Mouse (Mus musculus) lung, postnatal 0 days (tissue): ENCODE results near the gene Exoc3l2. TPM values are rescaled to one million over a fixed set of nuclear protein-coding genes. Genes with fewer than 3 reads are reported as not detected.

Experiments used
- ATAC-seq: fragments of 200-750 bp; cut with Nextera tagmentation; 2 replicates; pipeline ENCODE4 v1.8.0; 2017; ENCODE audit warnings: moderate library complexity
- DNase-seq: peaks from one replicate; pipeline ENCODE4 v3.0.0-alpha.2; 2016; ENCODE audit warnings: low spot score
- H3K27ac ChIP-seq: fragments of 300-500 bp; sonication (generic); 2 replicates; pipeline ENCODE4 v1.5.1; 2014; ENCODE audit warnings: antibody characterized with exemption, mild to moderate bottlenecking, low read length, mixed read lengths
- H3K27me3 ChIP-seq: fragments of 300-500 bp; sonication (generic); replicated peaks from 2 replicates; pipeline ENCODE4 v1.6.1; 2014; ENCODE audit warnings: low read length, mixed read lengths; ENCODE audit not compliant: insufficient read depth
- H3K36me3 ChIP-seq: fragments of 300-500 bp; sonication (generic); 2 replicates; pipeline ENCODE4 v1.6.1; 2014; ENCODE audit warnings: low read length, mixed read lengths; ENCODE audit not compliant: insufficient read depth
- H3K4me1 ChIP-seq: fragments of 300-500 bp; sonication (generic); 2 replicates; pipeline ENCODE4 v1.6.1; 2014; ENCODE audit warnings: antibody characterized with exemption, low read depth, low read length, mixed read lengths; ENCODE audit not compliant: insufficient read depth
- H3K4me2 ChIP-seq: fragments of 300-500 bp; sonication (generic); replicated peaks from 2 replicates; pipeline ENCODE4 v1.6.1; 2014; ENCODE audit warnings: low read depth, mild to moderate bottlenecking, low read length, moderate library complexity, mixed read lengths
- H3K4me3 ChIP-seq: fragments of 300-500 bp; sonication (generic); 2 replicates; pipeline ENCODE4 v1.5.1; 2014; ENCODE audit warnings: low read depth, low read length
- H3K9ac ChIP-seq: fragments of 300-500 bp; sonication (generic); replicated peaks from 2 replicates; pipeline ENCODE4 v1.6.1; 2014; ENCODE audit warnings: low read depth, mild to moderate bottlenecking
- H3K9me3 ChIP-seq: fragments of 300-500 bp; sonication (generic); 2 replicates; pipeline ENCODE4 v1.6.1; 2016; ENCODE audit warnings: low read length, mixed read lengths
- CTCF ChIP-seq: IDR thresholded peaks from 2 replicates; pipeline ENCODE4 v1.5.1; 2016; ENCODE audit warnings: antibody characterized with exemption, mild to moderate bottlenecking
- EP300 ChIP-seq: IDR thresholded peaks from 2 replicates; pipeline ENCODE4 v1.6.1; 2016; ENCODE audit warnings: antibody characterized with exemption, mild to moderate bottlenecking, control low read depth
- WGBS: fragments of 180-500 bp; shearing (Covaris S2); extraction: QIAGEN DNeasy Blood & Tissue Kit; methylation state at CpG from one replicate; pipeline ENCODE4 v1.1.7; 2014; 5-methylcytosine and 5-hydroxymethylcytosine counted together
- polyA plus RNA-seq: library from polyadenylated mRNA; unstranded; fragments of >200 nt; fragmentation: Nextera tagmentation; extraction: Ambion mirVana; gene quantifications from 2 replicates; pipeline ENCODE4 v1.2.1, GENCODE M21; 2015

Gene Exoc3l2
- polyA plus RNA-seq, 1 experiment from 2014 or later = 1.1 TPM

DNA sequence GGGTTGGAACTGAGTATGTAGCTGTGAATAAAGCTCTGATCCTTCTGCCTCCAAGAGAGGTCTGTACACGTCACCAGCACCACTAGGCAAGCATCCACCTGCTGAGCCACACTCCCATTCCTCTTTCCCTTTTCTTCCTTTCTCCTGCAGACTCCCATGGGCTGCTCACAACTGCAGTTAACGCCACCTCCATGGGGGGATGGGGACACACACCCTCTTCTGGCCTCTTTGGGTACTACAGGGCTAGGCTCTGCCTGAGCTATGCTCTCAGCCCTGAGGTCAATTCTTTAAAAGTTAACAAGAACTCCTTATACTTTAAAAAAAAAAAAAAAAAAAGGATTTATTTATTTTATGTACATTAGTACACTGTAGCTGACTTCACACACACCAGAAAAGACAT lies 30.7 kb upstream of the Exoc3l2 start:
- TF ChIP-seq EP300 (no peak), CTCF (peak; percentile 53)

DNA sequence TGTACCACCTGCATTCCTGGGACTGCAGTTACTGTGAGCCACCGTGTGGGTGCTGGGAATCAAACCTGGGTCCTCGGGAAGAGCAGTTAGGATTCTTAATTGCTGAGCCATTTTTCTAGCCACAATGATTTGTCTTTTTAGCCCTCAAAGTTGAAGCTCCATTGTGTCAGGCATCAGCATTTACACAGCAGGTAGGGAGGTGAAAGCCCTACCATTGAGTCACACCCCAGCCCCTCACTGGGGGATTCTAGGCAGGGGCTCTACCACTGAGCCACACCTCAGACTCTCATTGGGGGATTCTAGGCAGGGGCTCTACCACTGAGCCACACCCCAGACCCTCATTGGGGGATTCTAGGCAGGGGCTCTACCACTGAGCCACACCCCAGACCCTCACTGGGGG lies 26.9 kb upstream of the Exoc3l2 start:
- WGBS = 94% methylated on average over 2 of the region's 2 CpGs
- Histone ChIP-seq H3K4me2 (no peak overlapping the region), H3K9me3 (no peaks in the 10 kb centered on the region), H3K36me3 (peaks cover 48% of the 10 kb centered on the region), H3K4me1 (no peaks in the 10 kb centered on the region), H3K9ac (no peak overlapping the region), H3K27ac (no peak overlapping the region), H3K27me3 (no peaks in the 10 kb centered on the region), H3K4me3 (no peak overlapping the region)
- ATAC-seq (no peak), DNase-seq (no peak)
- TF ChIP-seq CTCF = no peak

More for the DNA sequence above, 30.7 kb upstream of the Exoc3l2 start:
- Histone ChIP-seq H3K36me3 (peaks cover 76% of the 10 kb centered on the region), H3K4me3 (no peak overlapping the region), H3K4me1 (no peaks in the 10 kb centered on the region), H3K27me3 (no peaks in the 10 kb centered on the region), H3K9me3 (no peaks in the 10 kb centered on the region), H3K9ac (no peak overlapping the region), H3K4me2 (no peak overlapping the region), H3K27ac (no peak overlapping the region)
- 90% methylated on average over 2 of the region's 2 CpGs for WGBS
- ATAC-seq (no peak), DNase-seq (no peak)

DNA sequence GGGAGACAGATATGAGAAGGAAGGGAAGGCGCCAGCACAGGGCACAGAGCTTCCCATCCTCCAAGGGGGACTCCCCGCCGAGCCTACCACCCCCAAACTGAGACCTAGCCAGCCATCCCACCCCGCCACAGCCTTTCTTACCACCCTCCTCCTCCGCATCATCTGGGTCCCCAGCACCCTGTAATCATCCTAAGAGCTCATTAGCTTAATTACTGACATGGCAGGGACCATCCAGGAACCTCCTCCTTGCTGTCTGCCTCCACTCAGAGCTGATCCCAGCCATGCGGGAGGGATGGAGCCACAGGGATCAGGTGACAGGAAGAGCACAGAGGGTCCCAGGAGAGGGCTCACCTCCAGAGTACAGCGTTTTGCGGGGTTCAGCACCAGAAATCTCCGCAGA lies 26.1 kb upstream of the Exoc3l2 start:
- no peaks in the 10 kb centered on the region for H3K9me3 ChIP-seq
- no peak overlapping the region for H3K4me3 ChIP-seq
- ATAC-seq = no peak
- H3K27me3 ChIP-seq = no peaks in the 10 kb centered on the region
- no peak for DNase-seq
- no peaks in the 10 kb centered on the region for H3K4me1 ChIP-seq
- no peak overlapping the region for H3K4me2 ChIP-seq
- TF ChIP-seq CTCF (no peak), EP300 (no peak)
- no peak overlapping the region for H3K9ac ChIP-seq
- no peak overlapping the region for H3K27ac ChIP-seq
- H3K36me3 ChIP-seq = peaks cover 40% of the 10 kb centered on the region
- WGBS = 88% methylated on average over 8 of the region's 9 CpGs

DNA sequence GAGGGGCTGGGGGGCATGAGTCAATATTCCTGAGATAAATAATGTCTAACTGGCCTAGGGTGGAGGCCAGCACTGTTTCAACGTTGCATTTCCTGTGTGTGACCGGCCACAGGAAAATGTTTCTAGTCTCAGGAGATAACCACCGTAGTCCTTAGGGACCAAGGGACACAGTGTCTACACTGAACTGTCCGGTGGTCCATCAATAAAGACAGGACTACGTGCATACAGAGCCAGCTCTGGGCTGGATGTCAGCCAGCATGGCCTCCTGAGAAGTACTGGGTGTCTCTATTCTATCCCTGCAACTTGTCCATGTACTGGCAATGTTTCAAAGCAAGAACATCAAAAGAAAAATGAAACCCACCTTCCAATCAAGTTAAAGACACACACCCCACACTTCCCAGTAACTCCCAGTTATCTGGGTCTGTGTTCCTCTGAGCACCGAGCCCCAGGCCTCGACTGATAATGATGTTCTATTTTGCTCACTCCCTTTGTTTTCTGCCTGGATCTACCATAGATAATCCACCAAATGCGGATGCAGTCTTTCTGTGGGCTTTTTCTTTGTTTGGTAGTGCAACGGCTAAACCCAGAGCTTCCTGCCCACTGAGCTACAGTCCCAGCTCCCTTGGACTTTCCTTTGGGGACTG lies 21.6 kb upstream of the Exoc3l2 start:
- DNase-seq = peak; percentile 46
- no peak overlapping the region for H3K4me3 ChIP-seq
- no peak overlapping the region for H3K9ac ChIP-seq
- peak overlapping the region; percentile 43; the same call in 1 of the 2 replicates for H3K27ac ChIP-seq
- TF ChIP-seq CTCF = no peak
- TF ChIP-seq EP300 = peak; percentile 91
- no peak overlapping the region for H3K4me2 ChIP-seq
- peaks cover 13% of the 10 kb centered on the region for H3K36me3 ChIP-seq
- H3K27me3 ChIP-seq = no peaks in the 10 kb centered on the region
- no peaks in the 10 kb centered on the region for H3K9me3 ChIP-seq
- ATAC-seq = peak; percentile 89
- H3K4me1 ChIP-seq = no peaks in the 10 kb centered on the region
- 63% methylated on average over 9 of the region's 9 CpGs for WGBS

DNA sequence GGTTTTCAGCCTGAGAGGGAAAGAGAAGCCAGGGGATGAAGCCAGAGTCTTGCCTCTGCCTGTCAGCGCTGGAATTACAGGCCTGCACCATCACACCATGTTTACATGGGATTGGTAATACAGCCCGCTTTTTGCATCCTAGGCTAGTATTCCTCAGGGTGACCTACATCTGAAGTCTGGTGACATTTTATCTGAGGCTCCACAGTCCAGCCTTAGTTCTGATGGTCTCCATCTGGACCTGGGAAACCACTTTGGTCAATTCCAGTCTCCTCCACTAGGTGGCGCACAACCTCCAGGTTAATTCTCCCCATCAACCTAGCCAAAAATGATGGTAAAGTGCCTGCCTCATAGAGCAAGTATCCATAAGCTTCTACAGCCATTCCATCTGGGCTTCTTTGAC lies 19.8 kb upstream of the Exoc3l2 start:
- Histone ChIP-seq H3K27me3 (no peaks in the 10 kb centered on the region), H3K36me3 (peaks cover 6% of the 10 kb centered on the region), H3K4me3 (no peak overlapping the region), H3K4me1 (no peaks in the 10 kb centered on the region), H3K9me3 (no peaks in the 10 kb centered on the region), H3K4me2 (no peak overlapping the region), H3K9ac (no peak overlapping the region), H3K27ac (no peak overlapping the region)
- TF ChIP-seq CTCF = peak; percentile 95
- no peak for TF ChIP-seq EP300
- DNase-seq (peak; percentile 82), ATAC-seq (peak; percentile 18)
- 38% methylated on average over 3 of the region's 3 CpGs for WGBS

DNA sequence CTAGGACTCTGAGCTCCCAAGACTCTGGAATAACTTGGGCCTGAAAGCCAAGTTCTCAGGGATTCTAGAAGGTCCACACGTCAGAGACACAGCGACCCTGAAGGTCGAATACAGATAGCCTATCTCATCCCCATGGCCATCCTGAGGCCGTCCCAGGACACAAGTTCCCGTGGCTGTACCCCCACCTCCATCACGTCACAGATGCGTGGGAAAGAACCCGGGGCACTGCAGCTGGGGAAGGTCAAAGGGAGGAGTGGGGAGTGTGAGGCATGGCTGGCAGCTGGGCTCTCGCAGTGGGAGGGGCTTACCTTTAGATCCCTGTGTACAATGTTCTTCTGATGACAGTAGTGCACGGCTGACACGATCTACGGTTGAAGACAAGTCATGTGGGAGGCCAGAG lies 18.3 kb upstream of the Exoc3l2 start:
- H3K9ac ChIP-seq = no peak overlapping the region
- no peaks in the 10 kb centered on the region for H3K9me3 ChIP-seq
- H3K4me1 ChIP-seq = no peaks in the 10 kb centered on the region
- no peak for TF ChIP-seq EP300
- TF ChIP-seq CTCF = no peak
- DNase-seq = no peak
- no peak overlapping the region for H3K4me2 ChIP-seq
- H3K27ac ChIP-seq = no peak overlapping the region
- peaks cover 9% of the 10 kb centered on the region for H3K36me3 ChIP-seq
- WGBS = 75% methylated on average over 12 of the region's 12 CpGs
- no peak for ATAC-seq
- H3K4me3 ChIP-seq = no peak overlapping the region
- H3K27me3 ChIP-seq = no peaks in the 10 kb centered on the region

DNA sequence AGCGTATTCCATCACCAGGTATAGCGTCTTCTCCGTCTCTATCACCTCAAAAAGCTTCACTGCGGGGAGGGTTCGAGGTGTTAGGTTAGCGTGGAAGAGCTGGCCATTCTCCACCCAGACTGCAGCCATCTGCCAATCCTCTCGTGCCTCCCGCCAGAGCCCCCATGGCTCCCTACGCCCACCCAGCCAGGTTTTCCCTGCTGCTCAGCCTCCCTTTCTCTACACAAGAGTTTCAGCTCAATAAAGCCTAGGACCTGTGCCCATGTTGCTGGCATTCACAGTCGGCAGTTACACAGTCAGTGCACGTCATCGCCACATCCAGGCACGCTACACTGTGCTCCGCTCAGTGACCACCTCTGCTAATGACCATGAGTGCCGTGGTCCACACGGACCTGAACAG lies 15.4 kb upstream of the Exoc3l2 start:
- H3K36me3 ChIP-seq = peaks cover 9% of the 10 kb centered on the region
- H3K4me1 ChIP-seq = no peaks in the 10 kb centered on the region
- TF ChIP-seq EP300 (no peak), CTCF (no peak)
- no peak overlapping the region for H3K4me3 ChIP-seq
- DNase-seq = no peak
- WGBS = 90% methylated on average over 16 of the region's 16 CpGs
- H3K9me3 ChIP-seq = no peaks in the 10 kb centered on the region
- no peaks in the 10 kb centered on the region for H3K27me3 ChIP-seq
- H3K9ac ChIP-seq = no peak overlapping the region
- no peak overlapping the region for H3K4me2 ChIP-seq
- H3K27ac ChIP-seq = no peak overlapping the region
- ATAC-seq = no peak
